Mouse (Mus musculus) liver, postnatal 0 days (tissue): ENCODE measurements around the gene Il4i1.

Experiments
- CTCF ChIP-seq: sonication (generic); IDR thresholded peaks from 2 replicates; pipeline ENCODE4 v1.5.1; 2016; ENCODE audit warnings: antibody characterized with exemption, low read depth
- EP300 ChIP-seq: IDR thresholded peaks from 2 replicates; pipeline ENCODE4 v1.6.1; 2016; ENCODE audit warnings: antibody characterized with exemption, low read depth, mild to moderate bottlenecking

GRCm38 (mm10) chr7:44814423-44814822 is 1.8 kb upstream of the Il4i1 start:
- TF ChIP-seq CTCF = no peak
- no peak for TF ChIP-seq EP300
